In genomic region chr1:132316625-132316994, GRCm38 (mm10) we compare ENCODE assay signal across 8 mouse cellular contexts. TPM values are rescaled to one million over a fixed set of nuclear protein-coding genes. Genes with fewer than 3 reads are reported as not detected.
DNase-seq lines count a peak whose midpoint lies in the region; ATAC-seq and TF ChIP-seq lines count a peak whose summit lies in the region.

No protein-coding gene starts in this region.

- H3K4me1 ChIP-seq in forebrain, postnatal 0 days (ENCODE audit: insufficient read depth) = peaks cover 31% of the 10 kb centered on the region

- intact Hi-C loops in gastrocnemius, adult 2 months (cut with DNase I) = no loop called here
- intact Hi-C loops in left cerebral cortex, postnatal 36 days (cut with DNase I) = no loop called here

- H3K9me3 ChIP-seq in forebrain, postnatal 0 days (ENCODE audit: low read length) = no peaks in the 10 kb centered on the region

- H3K9ac ChIP-seq in forebrain, postnatal 0 days = peak overlapping the region; percentile 66

- no peak for TF ChIP-seq CTCF in gastrocnemius, adult 2 months (IDR thresholded peaks at IDR 0.05)
- no peak for TF ChIP-seq CTCF in forebrain, postnatal 0 days (IDR thresholded peaks at IDR 0.05; ENCODE audit: low read depth)

- WGBS in forebrain, postnatal 0 days = 13% methylated on average over 7 of the region's 7 CpGs
- 2% methylated on average over 7 of the region's 7 CpGs for WGBS in macrophage (ENCODE audit: missing documents)

- H3K27ac ChIP-seq in gastrocnemius, adult 2 months = peak overlapping the region; percentile 86
- H3K27ac ChIP-seq in forebrain, postnatal 0 days (ENCODE audit: low read depth, low read length) = 0 out of 2 replicates have a peak overlapping the region, but pooled peaks have one; percentile 64
- H3K27ac ChIP-seq in macrophage = peak overlapping the region; percentile 91

- no peaks in the 10 kb centered on the region for H3K27me3 ChIP-seq in forebrain, postnatal 0 days (ENCODE audit: insufficient read depth, low read length)

- no peak for DNase-seq in gastrocnemius, adult 2 months
- DNase-seq in gastrocnemius, postnatal 25 days = no peak
- peak; percentile 28 to 38 for DNase-seq in B cell, adult 2 months
- no peak for DNase-seq in forebrain, postnatal 0 days
- DNase-seq in frontal cortex, postnatal 25 days (ENCODE audit: low spot score in 2 of 2) = no peak
- DNase-seq in thymus, adult 18-20 months = no peak
- no peak for DNase-seq in left cerebral cortex, postnatal 36 days (ENCODE audit: low spot score in 2 of 2)

- H3K4me2 ChIP-seq in forebrain, postnatal 0 days (ENCODE audit: low read depth) = peak overlapping the region; percentile 98

- no peak for ATAC-seq in forebrain, postnatal 0 days

- H3K36me3 ChIP-seq in forebrain, postnatal 0 days (ENCODE audit: insufficient read depth) = no peaks in the 10 kb centered on the region
- H3K36me3 ChIP-seq in macrophage (ENCODE audit: inconsistent target) = peaks cover 15% of the 10 kb centered on the region; the same call in 1 of the 2 replicates

- H3K4me3 ChIP-seq in gastrocnemius, adult 2 months = peak overlapping the region; percentile 79
- H3K4me3 ChIP-seq in forebrain, postnatal 0 days (ENCODE audit: low read depth, low read length) = peak overlapping the region; percentile 63
- peak overlapping the region; percentile 56 for H3K4me3 ChIP-seq in macrophage (ENCODE audit: inconsistent target)

- peaks cover 51% of the 10 kb centered on the region for H3K79me2 ChIP-seq in macrophage (ENCODE audit: inconsistent target)

RNA-seq across cellular contexts. Expression of gene Nuak2, which starts 0.7 kb away (rescaled TPM):
- under 1 TPM; 0.38 to 0.98 TPM for total RNA-seq in gastrocnemius, adult 2 months (2021)
- 1 to 10 TPM in 1 of 2 experiments, under 1 TPM in 1; 0.79 to 1.3 TPM for total RNA-seq in gastrocnemius, postnatal 25 days (2021)
- 4.4 and 4.5 TPM in 2 replicates for total RNA-seq in forebrain, postnatal 0 days (2014; rRNA removed)
- 4.3 and 6.8 TPM in 2 replicates for polyA plus RNA-seq in forebrain, postnatal 0 days (2015; fragmentation: Nextera tagmentation; extraction: Ambion mirVana)
- total RNA-seq in macrophage (2018; cell fraction: chromatin; rRNA removed) = 100 to 1,000 TPM in 10 of 26 experiments, 10 to 100 TPM in 16; 27.0 to 369 (median 90.6) TPM
- total RNA-seq in macrophage (2018; cell fraction: cytosol; rRNA removed) = 10 to 100 TPM; 12.2 to 78.8 (median 36.4) TPM
- total RNA-seq in macrophage (2018; cell fraction: nucleus; rRNA removed) = 100 to 1,000 TPM in 7 of 26 experiments, 10 to 100 TPM in 19; 29.4 to 234 (median 74.6) TPM
- 12.2 to 19.5 TPM (median 16.2 TPM) in 3 replicates for polyA plus RNA-seq in macrophage (2018)
- total RNA-seq in left cerebral cortex, postnatal 36 days (2021) = 1 to 10 TPM in 1 of 2 experiments, under 1 TPM in 1; 0.62 to 1.6 TPM

RNA-seq across cellular contexts. Expression of gene Klhdc8a, which starts 18.2 kb away (rescaled TPM):
- total RNA-seq in gastrocnemius, adult 2 months (2021) = under 1 TPM; 0.13 to 0.31 TPM
- under 1 TPM; 0.16 to 0.26 TPM for total RNA-seq in gastrocnemius, postnatal 25 days (2021)
- 10.3 and 11.2 TPM in 2 replicates for total RNA-seq in forebrain, postnatal 0 days (2014; rRNA removed)
- polyA plus RNA-seq in forebrain, postnatal 0 days (2015; fragmentation: Nextera tagmentation; extraction: Ambion mirVana) = 4.5 and 6.3 TPM in 2 replicates
- total RNA-seq in macrophage (2018; cell fraction: chromatin; rRNA removed) = under 1 TPM in 1 of 26 experiments, not detected in 25; 0.47 TPM
- total RNA-seq in macrophage (2018; cell fraction: cytosol; rRNA removed) = under 1 TPM in 1 of 26 experiments, not detected in 25; 0.04 TPM
- total RNA-seq in macrophage (2018; cell fraction: nucleus; rRNA removed) = not detected
- polyA plus RNA-seq in macrophage (2018) = not detected in 3 replicates
- 10 to 100 TPM; 11.0 to 13.6 TPM for total RNA-seq in left cerebral cortex, postnatal 36 days (2021)

Comparison
In these comparisons a context has a peak if more than half of its experiments do, and no peak if none do; other contexts are left out.
1. DNase-seq: peak in B cell, adult 2 months (2 of 2); none in gastrocnemius, adult 2 months (single experiment), gastrocnemius, postnatal 25 days (single experiment), forebrain, postnatal 0 days (single experiment), frontal cortex, postnatal 25 days (0 of 2), thymus, adult 18-20 months (0 of 2) and left cerebral cortex, postnatal 36 days (0 of 2).
2. Peak in every context shown above with its lines, with median percentiles within 50 percentile points of each other: H3K27ac ChIP-seq and H3K4me3 ChIP-seq.